Mouse (Mus musculus) ES-E14 (cell line): ENCODE data around the gene Phactr4.

Experiments used
- HCFC1 ChIP-seq: IDR thresholded peaks from 2 replicates; pipeline ENCODE4 v1.6.1; 2012; ENCODE audit warnings: low read length, inconsistent platforms, borderline replicate concordance; ENCODE audit not compliant: insufficient read depth
- ZNF384 ChIP-seq: IDR thresholded peaks from 2 replicates; pipeline ENCODE4 v1.6.1; 2012; ENCODE audit warnings: low read depth, low read length, inconsistent platforms

DNA sequence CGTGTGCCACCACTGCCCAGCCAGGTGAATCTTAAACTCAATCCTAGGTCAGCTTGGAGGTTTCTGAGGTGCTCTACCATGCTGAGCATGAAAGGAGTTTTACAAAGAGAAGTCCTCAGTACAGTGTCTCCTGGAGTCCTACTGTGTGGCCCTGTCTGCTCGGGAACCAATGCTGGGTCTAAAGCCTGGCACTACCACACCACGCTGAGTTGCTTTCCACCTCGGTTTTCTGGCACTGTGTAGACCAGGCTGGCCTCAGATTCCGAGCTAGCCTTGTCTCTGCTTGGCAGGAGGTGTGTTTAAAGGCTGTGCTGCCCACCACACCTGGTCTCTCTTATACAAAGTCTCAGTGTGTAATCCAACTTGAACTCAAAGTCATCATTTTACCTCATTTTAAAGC lies 109.7 kb downstream of the Phactr4 start:
- TF ChIP-seq ZNF384, result no peak
- no peak for TF ChIP-seq HCFC1
